Mouse (Mus musculus): Measurements from ENCODE around the gene Bpifa5.

Gene Bpifa5

DNA sequence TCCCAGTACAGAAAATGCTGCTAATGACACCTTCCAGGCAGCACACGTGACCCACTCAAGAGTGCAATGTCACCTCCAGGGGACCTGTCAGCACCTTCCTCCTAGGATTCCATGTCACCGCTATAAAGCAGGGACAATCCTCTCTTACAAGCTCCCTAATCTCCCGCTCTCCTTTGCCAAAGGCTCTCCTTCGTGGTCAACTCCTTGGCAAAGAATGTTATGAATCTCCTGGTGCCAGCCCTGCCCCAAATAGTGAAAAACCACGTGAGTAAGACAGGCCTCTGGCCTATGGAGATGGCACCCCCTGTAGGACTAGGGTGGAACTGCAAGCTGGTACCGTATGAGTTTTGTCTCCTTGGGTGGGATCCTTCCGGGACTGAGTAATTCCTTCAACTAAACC is 44.5 kb downstream of the Bpifa5 start:
- DNase-seq (ENCODE audit: low spot score): no peak

DNA sequence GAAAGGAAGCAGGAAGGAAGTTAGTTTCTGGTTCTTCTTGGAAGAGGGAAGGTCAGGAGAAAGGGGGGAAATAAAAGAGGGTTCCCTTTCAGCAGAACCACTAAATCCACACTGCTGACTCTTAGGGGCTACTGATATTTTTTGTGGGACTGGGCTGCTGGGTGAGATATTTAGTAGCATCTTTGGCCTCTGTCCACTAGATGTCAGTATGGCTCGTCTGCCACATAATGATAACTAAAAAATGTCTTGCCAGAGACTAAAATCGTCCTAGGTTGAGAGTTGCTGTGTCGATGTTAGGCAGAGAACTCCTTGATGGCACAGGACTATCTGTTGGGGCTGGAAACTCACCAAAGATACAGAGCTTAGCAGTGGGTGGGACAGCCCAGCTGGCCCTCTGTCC is 46.7 kb downstream of the Bpifa5 start:
- DNase-seq (ENCODE audit: low spot score): peak; percentile 50

DNA sequence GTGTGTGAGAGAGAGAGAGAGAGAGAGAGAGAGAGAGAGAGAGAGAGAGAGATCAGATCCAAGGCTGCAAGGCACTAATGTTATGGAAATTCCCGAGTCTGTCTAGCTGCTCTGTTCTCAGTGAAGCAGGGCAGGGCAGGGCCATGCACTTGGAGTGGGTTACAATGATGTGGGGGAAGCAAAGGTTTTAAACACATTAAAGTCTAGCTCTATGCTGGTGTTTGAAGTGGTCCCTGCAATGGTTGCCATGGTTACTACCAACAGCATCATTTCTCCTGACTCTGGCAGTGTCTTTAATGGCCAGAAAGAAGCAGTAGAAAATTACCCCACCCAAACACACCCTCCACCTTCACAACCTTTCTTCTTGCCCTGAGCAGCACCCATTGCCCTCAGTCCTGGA is 48.7 kb downstream of the Bpifa5 start:
- no peak for DNase-seq (ENCODE audit: low spot score)

DNA sequence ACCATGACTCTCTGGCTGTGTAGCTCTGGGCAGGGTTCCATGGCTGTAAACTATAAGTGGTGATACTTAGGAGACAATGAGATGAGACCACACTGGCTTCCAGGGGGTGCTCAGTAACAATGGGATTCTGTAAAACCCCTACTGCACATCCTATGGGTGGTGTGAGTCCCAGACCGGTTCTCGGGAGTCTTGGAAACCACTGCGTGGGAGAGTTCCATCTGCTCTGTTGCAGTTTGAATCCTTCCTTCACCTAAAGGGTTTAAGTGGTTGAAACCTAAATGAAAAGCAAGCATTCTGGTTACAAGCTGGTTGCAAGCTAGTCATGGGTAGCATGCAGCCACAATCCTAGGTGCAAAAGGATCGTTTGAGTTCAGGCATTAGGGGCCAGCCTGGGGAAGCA is 49.5 kb downstream of the Bpifa5 start:
- DNase-seq (ENCODE audit: low spot score): no peak

DNA sequence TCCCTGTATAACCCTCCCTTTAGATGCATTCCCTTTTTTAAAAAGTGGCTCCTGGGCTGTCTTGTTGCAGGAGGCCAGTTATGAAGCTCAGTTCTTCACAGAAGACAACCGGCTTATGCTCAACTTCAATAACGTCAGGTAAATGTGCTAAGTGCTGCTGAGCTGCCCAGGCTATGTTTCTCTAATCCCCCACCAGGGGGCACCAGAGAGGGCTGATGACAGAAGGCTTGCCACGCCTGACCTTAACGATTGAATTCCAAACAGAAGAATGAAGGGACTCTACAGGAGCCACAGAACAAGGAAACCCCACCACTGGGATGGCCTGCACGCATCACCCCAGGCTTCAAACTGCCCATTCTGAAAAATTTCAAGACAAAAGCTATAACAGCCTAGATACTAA is 52.8 kb downstream of the Bpifa5 start:
- DNase-seq (ENCODE audit: low spot score): peak; percentile 38

All from adipocyte (in vitro differentiated cells).